Mouse (Mus musculus) ES-Bruce4 (cell line): ENCODE results near the gene Gm28051. TPM values are rescaled to one million over a fixed set of nuclear protein-coding genes. Genes with fewer than 3 reads are reported as not detected.

Experiments used
- H3K27ac ChIP-seq: 2 replicates; pipeline ENCODE4 v1.5.1; 2012; ENCODE audit warnings: low read length, inconsistent platforms; ENCODE audit not compliant: insufficient read depth
- H3K27me3 ChIP-seq: 2 replicates; pipeline ENCODE4 v1.6.1; 2012; ENCODE audit warnings: mild to moderate bottlenecking, low read length, inconsistent platforms; ENCODE audit not compliant: control insufficient read depth, poor library complexity, insufficient read depth, severe bottlenecking
- H3K36me3 ChIP-seq: 2 replicates; pipeline ENCODE4 v1.6.1; 2012; ENCODE audit warnings: inconsistent platforms, mild to moderate bottlenecking, low read length, moderate library complexity; ENCODE audit not compliant: control insufficient read depth, poor library complexity, insufficient read depth, severe bottlenecking
- H3K4me1 ChIP-seq: one replicate; pipeline ENCODE4 v1.8.1; 2011; ENCODE audit warnings: low read length; ENCODE audit not compliant: control insufficient read depth, insufficient read depth
- H3K4me3 ChIP-seq: 2 replicates; pipeline ENCODE4 v1.5.1; 2011; ENCODE audit warnings: low read depth, mild to moderate bottlenecking, low read length
- H3K9ac ChIP-seq: 2 replicates; pipeline ENCODE4 v1.6.1; 2012; ENCODE audit warnings: low read depth, mild to moderate bottlenecking, inconsistent platforms; ENCODE audit not compliant: poor library complexity, severe bottlenecking
- H3K9me3 ChIP-seq: replicated peaks from 2 replicates; pipeline ENCODE4 v1.6.1; 2012; ENCODE audit warnings: mild to moderate bottlenecking, low read length, inconsistent platforms; ENCODE audit not compliant: control insufficient read depth, poor library complexity, insufficient read depth, severe bottlenecking
- CTCF ChIP-seq: IDR thresholded peaks from one replicate; pipeline ENCODE4 v1.8.1; 2011; ENCODE audit warnings: low read depth, low read length
- EP300 ChIP-seq: IDR thresholded peaks from 2 replicates; pipeline ENCODE4 v1.6.1; 2011; ENCODE audit warnings: low read depth, low read length; ENCODE audit not compliant: insufficient read depth
- POLR2A ChIP-seq: IDR thresholded peaks from one replicate; pipeline ENCODE4 v1.8.1; 2011; ENCODE audit warnings: low read length; ENCODE audit not compliant: insufficient read depth
- polyA plus RNA-seq: library from polyadenylated mRNA; stranded (reverse); fragments of >200 nt; gene quantifications from 2 replicates; pipeline ENCODE4 v1.2.4, GENCODE M21; 2011; ENCODE audit warnings: low read depth; ENCODE audit not compliant: missing spikeins, insufficient read depth, insufficient read length

The Gm28051 gene
- polyA plus RNA-seq, 1 experiment, result not detected

DNA sequence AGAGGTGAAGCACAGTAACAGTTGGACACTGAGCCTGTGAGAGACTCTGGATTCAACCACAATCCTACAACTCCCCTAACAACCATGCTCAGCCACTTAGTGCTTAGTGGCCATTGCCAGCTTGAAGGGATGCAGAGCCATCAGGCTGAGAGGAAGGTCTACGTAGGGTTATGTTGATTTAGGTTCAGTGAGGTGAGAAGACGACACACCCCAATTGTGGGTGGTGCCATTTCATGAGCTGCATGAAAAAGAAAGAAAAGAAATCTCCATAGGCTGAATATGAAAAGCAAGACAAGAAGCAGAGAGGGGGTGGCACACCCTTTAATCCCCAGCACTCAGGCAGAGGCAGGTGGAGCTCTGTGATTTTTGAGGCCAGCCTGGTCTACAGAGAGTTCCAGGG, 43.4 kb downstream of the Gm28051 start:
- Histone ChIP-seq H3K27me3 (no peaks in the 10 kb centered on the region), H3K4me3 (no peak overlapping the region), H3K4me1 (peaks cover 18% of the 10 kb centered on the region), H3K27ac (peak overlapping the region; percentile 85), H3K36me3 (no peaks in the 10 kb centered on the region), H3K9me3 (no peaks in the 10 kb centered on the region), H3K9ac (peak overlapping the region; percentile 24; the same call in 1 of the 2 replicates)
- TF ChIP-seq EP300 (peak; percentile 75), CTCF (no peak), POLR2A (peak; percentile 13)

GRCm38 (mm10) chr12:102713153-102713865, 44.3 kb downstream of the Gm28051 start:
- no peaks in the 10 kb centered on the region for H3K27me3 ChIP-seq
- TF ChIP-seq CTCF (no peak), EP300 (no peak), POLR2A (no peak)
- no peaks in the 10 kb centered on the region for H3K36me3 ChIP-seq
- H3K4me1 ChIP-seq, result peaks cover 18% of the 10 kb centered on the region
- H3K9me3 ChIP-seq, result no peaks in the 10 kb centered on the region
- H3K9ac ChIP-seq, result peak overlapping the region; percentile 24
- peak overlapping the region; percentile 85 for H3K27ac ChIP-seq
- H3K4me3 ChIP-seq, result peak overlapping the region; percentile 10

DNA sequence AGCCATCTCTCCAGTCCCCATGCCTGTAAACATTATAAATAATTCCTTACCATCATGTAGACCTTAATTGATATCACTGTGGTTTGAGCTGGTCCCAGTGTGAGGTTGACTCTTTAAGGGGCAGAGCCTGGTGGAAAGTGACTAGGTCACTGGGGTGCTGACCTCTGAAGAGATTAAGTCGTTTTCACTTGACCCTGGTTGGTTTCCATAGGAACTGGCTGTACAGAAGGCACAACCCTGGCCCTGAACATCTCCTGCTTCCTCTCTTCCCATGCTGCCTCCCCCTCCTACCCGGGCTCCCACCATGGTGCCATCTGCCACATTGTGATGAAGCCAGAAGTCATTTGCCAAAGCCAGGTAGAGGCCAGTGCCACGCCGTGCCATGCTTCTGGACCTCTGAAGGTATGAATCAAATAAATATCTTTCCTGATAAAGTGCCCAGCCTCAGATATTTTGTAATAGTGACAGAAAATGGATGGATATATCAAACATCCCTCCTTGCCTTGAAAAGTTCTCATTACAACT, 46.7 kb downstream of the Gm28051 start:
- H3K4me3 ChIP-seq, result no peak overlapping the region
- no peaks in the 10 kb centered on the region for H3K27me3 ChIP-seq
- TF ChIP-seq POLR2A, result no peak
- no peak for TF ChIP-seq CTCF
- peaks cover 22% of the 10 kb centered on the region for H3K4me1 ChIP-seq
- H3K36me3 ChIP-seq, result no peaks in the 10 kb centered on the region
- 0 out of 2 replicates have a peak overlapping the region, but pooled peaks have one; percentile 41 for H3K27ac ChIP-seq
- no peak overlapping the region for H3K9ac ChIP-seq
- no peaks in the 10 kb centered on the region for H3K9me3 ChIP-seq

GRCm38 (mm10) chr12:102709896-102710295, 47.7 kb downstream of the Gm28051 start:
- TF ChIP-seq POLR2A (no peak), CTCF (no peak), EP300 (no peak)
- H3K9ac ChIP-seq, result no peak overlapping the region
- no peaks in the 10 kb centered on the region for H3K36me3 ChIP-seq
- no peak overlapping the region for H3K4me3 ChIP-seq
- H3K27ac ChIP-seq, result no peak overlapping the region
- peaks cover 22% of the 10 kb centered on the region for H3K4me1 ChIP-seq
- no peaks in the 10 kb centered on the region for H3K9me3 ChIP-seq
- no peaks in the 10 kb centered on the region for H3K27me3 ChIP-seq

- no peak overlapping the region for H3K9ac ChIP-seq
These were observed 49.3 kb downstream of the Gm28051 start for GRCm38 (mm10) chr12:102708220-102708619.

DNA sequence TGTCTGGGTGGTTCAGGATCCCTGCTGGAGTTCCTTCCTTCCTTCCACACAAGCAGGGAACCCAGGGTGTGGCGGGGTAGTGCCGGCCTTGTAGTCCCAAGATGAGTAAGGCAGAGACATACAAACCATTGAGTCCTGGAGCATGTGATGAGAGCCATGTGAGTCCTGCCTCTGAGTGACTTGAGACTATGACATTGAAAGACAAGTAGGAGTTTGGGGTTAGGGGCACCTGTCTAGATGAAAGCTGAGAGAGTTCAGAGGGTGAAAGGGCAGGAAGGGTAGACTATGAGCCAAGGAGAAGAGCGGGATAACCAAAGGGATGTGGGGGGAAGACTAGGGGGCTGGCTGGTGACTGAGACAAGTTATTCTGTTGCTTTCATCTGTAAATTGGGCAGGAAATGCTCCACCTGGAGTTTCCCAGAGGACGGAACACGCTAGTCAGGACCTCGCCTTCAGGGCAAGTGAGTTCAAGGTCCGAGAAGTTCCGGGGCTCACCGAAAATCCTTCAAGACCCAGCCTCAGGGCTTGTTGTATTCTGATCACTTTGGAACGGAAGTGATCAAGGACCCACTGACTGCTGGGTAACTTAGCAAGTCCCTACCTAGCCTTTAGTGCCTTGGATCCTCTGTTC, 50.6 kb downstream of the Gm28051 start:
- H3K9ac ChIP-seq, result no peak overlapping the region
- H3K4me3 ChIP-seq, result no peak overlapping the region
- H3K4me1 ChIP-seq, result peaks cover 17% of the 10 kb centered on the region
- peak overlapping the region; percentile 80 for H3K27ac ChIP-seq
- no peaks in the 10 kb centered on the region for H3K9me3 ChIP-seq
- no peaks in the 10 kb centered on the region for H3K27me3 ChIP-seq
- peak; percentile 92 for TF ChIP-seq EP300
- TF ChIP-seq POLR2A, result no peak
- no peak for TF ChIP-seq CTCF
- H3K36me3 ChIP-seq, result no peaks in the 10 kb centered on the region

More at GRCm38 (mm10) chr12:102708220-102708619, 49.3 kb downstream of the Gm28051 start:
- no peak overlapping the region for H3K4me3 ChIP-seq
- peaks cover 17% of the 10 kb centered on the region for H3K4me1 ChIP-seq
- no peaks in the 10 kb centered on the region for H3K9me3 ChIP-seq
- TF ChIP-seq EP300, result no peak
- peak; percentile 63 for TF ChIP-seq CTCF
- no peaks in the 10 kb centered on the region for H3K27me3 ChIP-seq
- H3K36me3 ChIP-seq, result no peaks in the 10 kb centered on the region
- H3K27ac ChIP-seq, result peak overlapping the region; percentile 80; the same call in 1 of the 2 replicates
